Mouse (Mus musculus) ES-E14 (cell line): Measurements from ENCODE around the gene Bcl2l1. TPM values are rescaled to one million over a fixed set of nuclear protein-coding genes. Genes with fewer than 3 reads are reported as not detected.

ENCODE experiments used
- DNase-seq: peaks from one replicate; pipeline ENCODE4 v3.0.0-alpha.2; 2013; ENCODE audit warnings: low read depth, low spot score
- H3K27ac ChIP-seq: 2 replicates; pipeline ENCODE4 v1.5.1; 2012; ENCODE audit warnings: low read depth, mild to moderate bottlenecking, low read length, moderate library complexity, mixed read lengths; ENCODE audit not compliant: poor library complexity, insufficient read depth, severe bottlenecking
- H3K36me3 ChIP-seq: 2 replicates; pipeline ENCODE4 v1.6.1; 2012; ENCODE audit warnings: mild to moderate bottlenecking, low read length, moderate library complexity, mixed read lengths; ENCODE audit not compliant: control insufficient read depth, poor library complexity, insufficient read depth, severe bottlenecking
- H3K4me1 ChIP-seq, 2 experiments: fragments of 150-350 bp in 1 of 2; sonication (generic) in 1 of 2; 2 replicates each; pipeline ENCODE4 v1.6.1; 2012; ENCODE audit warnings: low read length in 2 of 2, mild to moderate bottlenecking in 1 of 2, mixed read lengths in 1 of 2; ENCODE audit not compliant: control insufficient read depth in 2 of 2, insufficient read depth in 2 of 2, poor library complexity in 1 of 2
- H3K4me3 ChIP-seq, 2 experiments: fragments of 150-350 bp in 1 of 2; sonication (generic) in 1 of 2; 2 replicates each; pipeline ENCODE4 v1.5.1; 2012; ENCODE audit warnings: low read length in 2 of 2, low read depth in 1 of 2, mild to moderate bottlenecking in 1 of 2, mixed read lengths in 1 of 2; ENCODE audit not compliant: insufficient read depth in 1 of 2, poor library complexity in 1 of 2, severe bottlenecking in 1 of 2
- H3K9ac ChIP-seq: 2 replicates; pipeline ENCODE4 v1.6.1; 2012; ENCODE audit warnings: low read depth, mild to moderate bottlenecking, low read length, mixed read lengths; ENCODE audit not compliant: poor library complexity, insufficient read depth, severe bottlenecking
- H3K9me3 ChIP-seq: fragments of 150-350 bp; sonication (generic); 2 replicates; pipeline ENCODE4 v1.6.1; 2012; ENCODE audit warnings: low read depth, mild to moderate bottlenecking, low read length; ENCODE audit not compliant: control insufficient read depth, insufficient read depth
- CHD2 ChIP-seq: IDR thresholded peaks from 2 replicates; pipeline ENCODE4 v1.6.1; 2014; ENCODE audit warnings: mild to moderate bottlenecking, low read depth, low read length, inconsistent platforms
- HCFC1 ChIP-seq: IDR thresholded peaks from 2 replicates; pipeline ENCODE4 v1.6.1; 2012; ENCODE audit warnings: low read length, inconsistent platforms, borderline replicate concordance; ENCODE audit not compliant: insufficient read depth
- MAFK ChIP-seq: IDR thresholded peaks from 2 replicates; pipeline ENCODE4 v1.6.1; 2014; ENCODE audit warnings: mild to moderate bottlenecking, low read depth, low read length, inconsistent platforms; ENCODE audit not compliant: insufficient read depth
- ZC3H11A ChIP-seq: IDR thresholded peaks from 2 replicates; pipeline ENCODE4 v1.6.1; 2012; ENCODE audit warnings: low read depth, mild to moderate bottlenecking, inconsistent platforms, low read length, borderline replicate concordance
- ZNF384 ChIP-seq: IDR thresholded peaks from 2 replicates; pipeline ENCODE4 v1.6.1; 2012; ENCODE audit warnings: low read depth, low read length, inconsistent platforms
- in situ Hi-C, 2 experiments: fragments of 600-800 bp; cut with MboI; formaldehyde crosslinking; loops; one replicate each; pipeline ENCODE4 v1.15.1; 2025; ENCODE audit warnings: low sequenced_read_pairs in 2 of 2, inconsistent platforms in 1 of 2; ENCODE audit not compliant: unreplicated experiment in 2 of 2
- total RNA-seq: library from RNA; depleted of rRNA; stranded (reverse); fragments of 300-350 nt; gene quantifications from 2 replicates; pipeline ENCODE4 v1.2.3, GENCODE M21; 2012

Bcl2l1 gene
- total RNA-seq, 1 experiment = 34.9 TPM

DNA sequence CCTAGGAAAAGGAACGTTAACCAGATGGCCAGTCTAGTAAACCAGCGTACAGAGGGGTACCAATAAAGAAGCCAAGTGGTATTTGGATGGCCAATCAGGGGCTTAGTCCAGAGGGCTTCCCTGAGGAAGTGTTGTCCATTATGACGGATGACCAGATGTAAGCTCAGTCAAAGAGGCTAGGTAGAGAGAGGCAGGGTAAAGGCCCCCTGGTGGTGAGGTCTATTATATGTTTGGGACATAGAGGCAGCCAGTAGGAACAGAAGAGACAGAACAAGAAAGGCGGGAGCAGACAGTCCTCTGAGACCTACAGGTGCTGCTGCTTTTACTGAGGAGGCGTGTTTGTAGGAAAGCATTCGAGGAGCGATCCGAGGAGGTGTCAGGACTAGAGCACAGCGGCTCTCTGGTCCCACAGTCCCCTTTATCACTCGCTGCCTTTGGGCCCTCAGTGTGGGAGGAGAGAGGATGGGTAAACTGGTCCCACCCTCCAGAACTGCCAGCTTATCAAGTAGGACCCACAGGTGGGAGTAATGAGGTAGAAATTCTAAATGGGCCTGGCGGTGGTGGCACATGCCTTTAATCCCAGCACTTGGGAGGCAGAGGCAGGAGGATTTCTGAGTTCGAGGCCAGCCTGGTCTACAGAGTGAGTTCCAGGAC is 63.8 kb downstream of the Bcl2l1 start:
- peak; percentile 79 for DNase-seq
- in situ Hi-C loops = loop anchor here in 1 of 2 experiments (10.0 kb wide), 1 partner anchor 73 kb away; no protein-coding TSS in a partner anchor
- H3K4me3 ChIP-seq = no peak overlapping the region
- no peaks in the 10 kb centered on the region for H3K9me3 ChIP-seq
- peaks cover 15 to 32% of the 10 kb centered on the region in 2 experiments for H3K4me1 ChIP-seq
- no peaks in the 10 kb centered on the region for H3K36me3 ChIP-seq
- H3K9ac ChIP-seq = no peak overlapping the region
- TF ChIP-seq HCFC1 = no peak
- no peak overlapping the region for H3K27ac ChIP-seq

DNA sequence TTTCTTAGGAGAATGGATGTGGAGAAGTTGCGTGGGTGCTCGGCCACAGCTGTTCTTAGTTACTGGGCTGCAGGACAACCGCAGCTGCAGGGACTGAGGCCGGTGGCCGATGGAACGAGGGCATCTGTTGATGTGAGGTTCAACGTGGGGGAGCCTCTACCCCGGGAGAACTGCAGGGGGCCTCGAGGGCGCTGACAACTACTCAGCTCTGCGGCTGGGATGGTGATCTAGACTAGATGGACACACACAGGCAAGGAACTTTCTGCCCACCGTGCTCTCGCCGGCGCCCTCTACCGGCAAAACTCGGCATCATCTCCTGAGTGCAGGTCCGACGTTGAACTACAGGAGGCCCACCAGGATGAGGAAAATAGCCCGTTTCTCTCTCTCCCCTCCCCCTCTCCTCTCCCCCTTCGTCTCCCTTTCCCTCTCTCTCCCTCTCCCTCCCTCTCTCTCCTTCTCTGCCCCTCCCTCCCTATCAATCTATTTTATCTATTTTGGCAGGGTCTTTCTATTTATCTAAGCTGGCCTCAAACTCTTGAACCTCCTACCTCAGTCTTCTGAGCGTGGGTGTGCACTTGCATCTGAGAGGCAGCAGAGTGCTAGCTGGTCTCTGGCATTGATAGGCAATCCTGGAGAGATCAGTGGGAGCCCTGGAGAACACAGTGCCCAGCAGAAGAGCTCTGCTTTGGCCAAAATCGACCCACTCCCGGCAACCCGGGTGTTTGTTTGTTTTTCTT is 65.0 kb downstream of the Bcl2l1 start:
- Histone ChIP-seq H3K9me3 (no peaks in the 10 kb centered on the region), H3K9ac (no peak overlapping the region), H3K4me1 (peaks cover 10 to 30% of the 10 kb centered on the region in 2 experiments), H3K4me3 (peak overlapping the region in 1 of 2 experiments; percentile 11; a peak in 2 of 4 replicates), H3K36me3 (no peaks in the 10 kb centered on the region), H3K27ac (no peak overlapping the region)
- DNase-seq = peak; percentile 88
- no peak for TF ChIP-seq ZNF384
- TF ChIP-seq CHD2 = peak; percentile 35; the same call in 1 of the 2 replicates
- TF ChIP-seq ZC3H11A = peak; percentile 66; the same call in 1 of the 2 replicates
- TF ChIP-seq HCFC1 = no peak; the same call in 1 of the 2 replicates
- no peak for TF ChIP-seq MAFK
- in situ Hi-C loops = loop anchor here in 1 of 2 experiments (10.0 kb wide), 1 partner anchor 72 kb away; no protein-coding TSS in a partner anchor

DNA sequence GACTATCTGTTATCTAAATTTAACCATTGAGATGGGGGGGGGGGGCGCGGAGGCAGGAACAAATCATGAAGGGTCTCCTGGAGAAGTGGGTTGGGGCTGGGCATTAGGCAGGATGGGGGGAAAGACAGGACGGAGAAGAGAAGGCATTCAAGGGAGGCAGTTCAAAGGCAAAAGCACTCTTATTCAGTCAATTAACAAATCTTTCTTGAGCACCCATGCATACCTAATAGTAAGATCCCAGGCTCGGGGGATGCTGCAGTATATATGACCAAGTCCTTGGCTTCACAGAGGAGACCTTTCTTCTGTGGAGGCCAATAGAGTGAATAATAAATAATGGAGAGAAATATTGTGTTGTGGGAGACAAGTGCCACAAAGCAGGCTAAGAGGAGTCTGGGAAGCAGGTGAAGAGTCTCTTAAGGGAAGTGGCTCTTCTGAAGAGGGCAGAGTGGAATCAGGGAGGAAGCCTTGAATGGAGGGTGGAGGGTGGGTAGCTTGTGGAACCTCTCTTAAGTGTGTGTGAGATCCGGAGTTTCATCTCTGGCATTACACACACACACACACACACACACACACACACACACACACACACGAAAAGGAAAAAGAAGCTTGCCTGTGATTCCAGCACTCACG is 66.4 kb downstream of the Bcl2l1 start:
- Histone ChIP-seq H3K4me3 (no peak overlapping the region), H3K36me3 (no peaks in the 10 kb centered on the region), H3K4me1 (peaks cover 8 to 28% of the 10 kb centered on the region in 2 experiments), H3K9ac (no peak overlapping the region), H3K27ac (no peak overlapping the region), H3K9me3 (no peaks in the 10 kb centered on the region)
- in situ Hi-C loops = loop anchor here in 1 of 2 experiments (10.0 kb wide), 1 partner anchor 70 kb away; no protein-coding TSS in a partner anchor
- TF ChIP-seq CHD2 (no peak), ZNF384 (no peak), MAFK (no peak), HCFC1 (no peak), ZC3H11A (no peak)
- DNase-seq = no peak

DNA sequence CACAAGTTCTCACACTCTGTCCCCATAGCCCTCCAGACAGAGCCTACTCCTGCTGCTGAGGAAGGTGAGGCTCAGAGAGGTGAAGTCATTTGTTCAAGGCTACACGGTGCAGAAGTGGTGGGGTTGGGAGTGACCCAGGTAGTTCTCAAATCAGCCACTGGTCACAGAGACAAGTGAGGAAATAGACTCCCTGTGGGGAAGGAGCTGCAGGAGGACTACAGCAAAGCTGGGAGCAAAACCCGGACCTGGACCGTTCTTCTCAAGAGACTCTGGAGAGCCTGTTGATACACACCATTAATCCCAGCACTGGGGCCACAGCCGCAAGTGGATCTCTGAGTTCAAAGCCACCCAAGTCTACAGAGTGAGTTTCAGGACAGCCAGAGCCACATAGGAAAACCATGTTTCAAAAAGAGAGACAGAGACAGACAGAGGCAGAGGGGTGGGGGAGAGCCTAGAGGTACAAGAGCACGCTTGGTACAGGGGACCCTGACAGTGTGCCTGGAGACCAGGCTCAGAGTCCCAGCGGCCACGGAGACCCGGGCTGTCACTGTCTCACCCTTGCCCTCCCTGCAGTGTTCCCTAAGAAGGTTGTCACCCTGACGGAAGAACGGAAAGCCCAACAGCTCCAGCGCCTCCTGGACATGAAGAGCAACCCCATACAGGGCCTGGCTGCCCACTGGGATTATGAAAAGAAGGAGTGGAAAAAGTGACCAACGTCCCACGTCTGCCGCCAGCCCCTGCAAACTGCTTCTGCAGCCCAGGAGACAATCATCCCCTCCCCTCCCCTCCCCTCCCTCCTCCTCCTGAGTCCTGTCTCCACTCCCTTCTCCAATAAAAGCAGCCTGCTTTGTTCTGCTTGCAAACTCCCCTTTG is 67.1 kb downstream of the Bcl2l1 start:
- no peak for DNase-seq
- H3K4me3 ChIP-seq = no peak overlapping the region
- H3K9ac ChIP-seq = no peak overlapping the region
- in situ Hi-C loops = loop anchor here in 1 of 2 experiments (10.0 kb wide), 1 partner anchor 70 kb away; no protein-coding TSS in a partner anchor
- no peak overlapping the region for H3K27ac ChIP-seq
- H3K36me3 ChIP-seq = no peaks in the 10 kb centered on the region
- TF ChIP-seq ZNF384 = no peak
- TF ChIP-seq HCFC1 = no peak
- no peak for TF ChIP-seq MAFK
- no peak for TF ChIP-seq CHD2
- TF ChIP-seq ZC3H11A = no peak
- H3K4me1 ChIP-seq = peaks cover 5 to 25% of the 10 kb centered on the region in 2 experiments
- H3K9me3 ChIP-seq = no peaks in the 10 kb centered on the region
